Mouse (Mus musculus): ENCODE measurements around the gene Cwf19l1.
"Not testable (repeated sequence)": the region's sequence is repeated elsewhere in the genome, so short reads cannot be mapped to it uniquely, and the experiment has no call there.

Gene Cwf19l1

GRCm38 (mm10) chr19:44135072-44135959 is at the start of gene Cwf19l1:
TSS of gene Cwf19l1 (minus strand) at chr19:44135876.
- DNase-seq (ENCODE audit: low read depth) = peak; percentile 94

DNA sequence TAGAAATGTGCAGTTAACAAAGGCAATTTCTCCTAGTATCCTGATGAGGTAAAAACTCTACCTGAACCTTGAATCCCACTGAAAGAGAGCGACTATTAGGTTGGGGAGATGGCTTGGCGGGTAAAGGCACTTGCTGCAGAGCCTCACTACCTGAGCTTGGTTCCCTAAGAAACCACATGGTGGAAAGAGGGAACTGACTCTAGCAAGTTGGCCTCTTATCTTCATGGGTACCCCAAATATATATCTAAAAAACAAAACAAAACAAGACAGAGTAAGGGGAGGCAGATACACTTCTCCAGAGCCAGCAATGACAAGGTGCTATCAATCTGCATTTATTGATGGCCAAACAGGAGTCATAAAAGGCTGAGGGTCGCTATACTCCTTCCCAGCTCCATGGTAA is 48.3 kb upstream of the Cwf19l1 start:
- no peak for DNase-seq (ENCODE audit: low read depth)

DNA sequence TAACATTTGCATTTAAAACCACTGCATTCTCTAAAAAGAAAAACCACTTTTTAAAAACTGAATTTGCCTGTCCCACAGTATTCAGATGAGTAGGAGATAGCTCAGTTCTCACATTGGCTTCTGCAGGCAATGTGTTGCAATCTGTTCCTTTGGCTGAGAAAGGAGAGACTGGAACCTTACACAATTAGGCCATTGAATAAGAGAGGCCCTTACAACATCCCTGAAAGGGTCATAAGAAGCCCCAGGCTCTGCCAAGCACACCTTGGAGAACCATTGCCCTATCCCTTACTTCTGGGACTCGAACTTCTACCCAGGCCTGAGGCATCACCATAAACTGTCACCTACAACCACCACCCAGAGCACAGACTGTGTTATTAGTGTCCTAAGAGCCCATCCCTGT is 44.8 kb upstream of the Cwf19l1 start:
- DNase-seq (ENCODE audit: low read depth) = no peak

DNA sequence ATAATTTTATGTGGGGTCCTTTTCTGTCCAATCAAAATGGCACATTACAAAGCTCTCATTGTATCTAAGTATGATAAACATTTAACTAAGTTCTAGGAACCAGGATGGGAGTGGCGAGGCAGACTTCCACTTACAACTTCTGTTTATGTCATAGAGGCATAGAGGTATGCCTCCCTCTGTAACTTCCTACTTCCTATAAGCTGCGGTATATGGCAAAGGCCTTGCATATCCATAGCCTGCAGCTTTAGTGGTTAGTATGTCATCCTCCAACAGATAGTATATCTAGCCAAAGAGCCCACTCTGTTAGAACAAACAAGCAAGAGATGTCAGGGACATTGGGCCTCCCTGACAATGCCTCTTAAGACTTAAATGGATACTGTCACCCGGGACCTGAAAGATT is 41.1 kb upstream of the Cwf19l1 start:
- no peak for DNase-seq (ENCODE audit: low read depth)

DNA sequence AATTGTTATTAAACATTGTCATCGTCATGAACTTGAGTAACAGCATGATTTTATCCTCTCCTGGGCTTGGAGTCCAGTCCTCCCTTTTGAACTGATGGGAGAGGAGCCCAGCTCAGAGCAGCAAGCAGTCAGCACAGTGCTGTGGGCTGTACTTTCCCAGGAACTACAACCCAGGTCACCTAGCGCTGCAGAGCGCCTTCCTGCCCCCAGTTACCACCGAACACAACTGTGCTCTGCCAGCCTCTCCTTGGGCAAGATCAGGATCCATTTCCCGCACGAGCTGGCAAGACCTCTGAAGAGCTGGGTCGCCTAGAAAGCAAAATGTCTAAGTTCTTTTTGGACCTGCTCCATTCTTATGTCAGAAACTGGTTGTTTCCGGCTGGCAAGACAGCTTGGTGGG is 39.2 kb upstream of the Cwf19l1 start:
- DNase-seq (ENCODE audit: low read depth) = no peak

DNA sequence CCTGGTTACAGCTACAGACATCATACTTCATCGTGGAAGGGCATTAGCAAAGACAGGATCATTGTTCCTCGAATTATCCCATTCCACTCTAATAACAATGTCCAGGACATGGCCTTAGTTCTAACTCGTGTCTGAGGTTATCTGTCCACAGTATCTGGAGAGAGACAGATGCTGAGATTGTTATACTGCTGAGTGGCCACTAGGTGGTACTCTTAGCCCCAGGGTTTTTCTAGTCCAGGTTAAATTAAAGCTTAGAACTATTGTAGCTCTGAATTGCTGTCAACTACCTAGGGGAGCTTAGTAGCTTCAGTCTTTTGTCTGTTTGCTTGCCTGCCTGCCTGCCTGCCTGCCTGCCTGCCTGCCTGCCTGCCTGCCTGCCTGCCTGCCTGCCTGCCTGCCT is 25.8 kb upstream of the Cwf19l1 start:
- DNase-seq (ENCODE audit: low read depth) = peak; percentile 48

DNA sequence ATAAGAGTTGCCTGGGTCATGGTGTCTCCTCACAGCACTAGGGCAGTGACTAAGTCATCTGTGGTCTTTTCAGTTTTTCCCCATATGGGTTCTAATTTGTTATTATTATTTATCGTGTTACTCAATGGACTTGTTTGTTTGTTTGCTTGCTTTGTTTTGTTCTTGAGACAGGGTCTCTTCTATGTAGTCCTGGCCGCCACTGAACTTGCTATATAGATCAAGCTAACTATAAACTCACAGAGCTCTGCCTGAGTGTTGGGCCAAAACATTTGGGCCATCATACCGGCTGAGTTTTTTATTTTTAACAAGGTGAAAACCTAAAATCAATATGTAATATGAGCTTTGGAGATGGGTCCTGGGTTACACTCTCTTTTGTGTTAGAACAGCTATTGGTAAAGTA is 23.7 kb upstream of the Cwf19l1 start:
- DNase-seq (ENCODE audit: low read depth) = no peak

GRCm38 (mm10) chr19:44157005-44157404 is 21.3 kb upstream of the Cwf19l1 start:
- no peak for DNase-seq (ENCODE audit: low read depth)

DNA sequence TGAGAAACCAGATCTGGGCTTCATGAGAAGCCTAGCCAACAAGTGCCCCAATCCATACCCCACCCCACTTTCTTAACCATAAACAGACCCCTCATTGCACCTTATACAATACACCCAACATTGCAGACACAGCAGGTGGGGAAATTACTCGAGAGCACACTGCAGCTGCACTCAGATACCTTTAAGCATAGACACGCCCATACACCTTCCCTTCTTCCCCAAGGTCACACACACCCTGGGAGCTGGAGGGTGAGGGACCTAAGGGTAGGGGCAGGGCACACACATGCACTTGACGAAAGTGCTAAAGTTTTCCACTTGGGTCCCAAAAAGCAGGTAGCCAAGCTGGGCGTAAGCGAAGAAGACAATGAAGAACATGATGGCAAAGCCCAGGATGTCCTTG is 18.1 kb upstream of the Cwf19l1 start:
- DNase-seq (ENCODE audit: low read depth) = no peak

DNA sequence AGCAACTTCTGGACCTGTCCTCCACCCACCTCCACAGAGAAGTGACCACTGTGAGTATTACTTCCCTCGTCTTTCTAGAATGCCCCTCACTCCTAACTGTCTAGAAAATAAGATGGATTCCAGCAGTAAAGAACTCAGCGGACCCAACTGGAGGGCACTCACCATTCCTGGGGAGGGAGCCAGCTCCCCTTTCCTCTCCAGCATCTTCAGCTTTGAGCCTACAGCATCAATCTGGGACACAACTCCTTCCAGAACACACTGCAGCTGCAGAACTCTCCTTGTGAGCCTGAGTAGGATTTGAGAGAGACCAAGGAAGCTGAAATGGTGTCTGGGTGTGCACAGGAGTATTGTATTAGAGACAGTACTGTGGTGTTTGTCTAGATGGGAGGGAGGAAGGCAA is 13.3 kb upstream of the Cwf19l1 start:
- DNase-seq (ENCODE audit: low read depth) = no peak

DNA sequence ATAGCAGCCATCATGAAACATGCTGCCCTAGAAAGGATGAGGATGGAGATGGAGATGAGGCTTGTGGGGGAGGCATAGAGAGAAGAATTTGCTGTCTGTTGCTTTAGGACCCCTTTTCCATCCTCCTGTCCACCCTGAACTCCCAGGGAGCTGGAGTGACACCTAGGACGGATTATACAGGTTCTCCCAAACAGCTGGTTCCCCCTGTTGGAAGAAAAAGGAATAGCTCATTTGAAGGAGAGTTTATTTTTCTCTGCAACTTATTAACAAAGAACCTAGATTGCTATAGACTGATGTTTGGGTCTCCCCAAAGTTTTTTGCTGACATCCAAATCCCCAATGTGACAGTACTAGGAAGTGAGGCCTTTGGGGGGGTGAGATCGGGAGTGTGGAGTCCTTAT is 12.7 kb upstream of the Cwf19l1 start:
- peak; percentile 59 for DNase-seq (ENCODE audit: low read depth)

- DNase-seq (ENCODE audit: low read depth) = peak; percentile 19
These were observed 11.3 kb upstream of the Cwf19l1 start for GRCm38 (mm10) chr19:44146951-44147350.

GRCm38 (mm10) chr19:44146568-44146879 is 10.8 kb upstream of the Cwf19l1 start:
- DNase-seq (ENCODE audit: low read depth) = no peak

- DNase-seq (ENCODE audit: low read depth) = peak; percentile 93
These were observed 10.3 kb upstream of the Cwf19l1 start, which contains the start of gene Bloc1s2 for GRCm38 (mm10) chr19:44145702-44146567. TSS of gene Bloc1s2 (minus strand) at chr19:44146446.

DNA sequence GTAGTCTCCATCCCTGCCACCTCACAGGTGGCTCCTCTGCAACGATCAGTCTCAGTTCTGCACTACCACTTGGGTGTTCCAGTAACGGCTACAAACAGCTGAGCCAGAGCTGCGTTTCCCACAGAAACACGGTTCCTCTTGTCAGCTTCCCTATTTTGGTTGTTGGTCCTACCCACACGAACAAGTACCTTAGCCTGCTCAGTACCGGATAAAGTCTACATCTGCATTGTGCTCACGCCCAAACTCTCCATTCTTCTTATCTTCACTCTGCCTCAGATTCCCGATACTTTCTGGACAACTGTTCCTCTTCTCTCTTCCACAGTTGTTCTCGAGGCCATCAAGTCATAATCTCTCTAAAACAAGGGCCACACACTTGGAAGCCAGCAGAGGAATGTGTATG is 8.7 kb upstream of the Cwf19l1 start:
- no peak for DNase-seq (ENCODE audit: low read depth)

- no peak for DNase-seq (ENCODE audit: low read depth)
These were observed 347 bp upstream of the Cwf19l1 start for GRCm38 (mm10) chr19:44135960-44136485.

DNA sequence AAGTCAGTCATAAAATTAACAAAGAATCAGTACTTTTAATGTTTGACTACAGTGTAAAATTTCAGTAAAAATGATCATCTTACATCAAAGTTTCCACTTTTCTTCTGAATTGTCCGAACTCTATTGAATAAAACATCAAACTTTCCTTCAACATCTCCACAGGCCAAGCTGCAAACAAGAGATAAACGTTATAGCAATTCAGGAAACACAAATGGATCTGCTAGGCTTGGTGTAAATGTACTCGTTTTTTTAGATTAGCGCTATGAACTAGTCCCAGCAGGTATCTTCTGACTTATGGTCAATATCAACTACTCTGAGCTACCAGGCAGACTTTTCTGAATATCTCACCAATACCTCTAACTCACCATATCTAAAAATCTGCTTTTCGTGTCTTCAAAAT is 2.8 kb downstream of the Cwf19l1 start:
- no peak for DNase-seq (ENCODE audit: low read depth)

- DNase-seq (ENCODE audit: low read depth) = no peak
These were observed 7.1 kb downstream of the Cwf19l1 start for GRCm38 (mm10) chr19:44128560-44128959.

DNA sequence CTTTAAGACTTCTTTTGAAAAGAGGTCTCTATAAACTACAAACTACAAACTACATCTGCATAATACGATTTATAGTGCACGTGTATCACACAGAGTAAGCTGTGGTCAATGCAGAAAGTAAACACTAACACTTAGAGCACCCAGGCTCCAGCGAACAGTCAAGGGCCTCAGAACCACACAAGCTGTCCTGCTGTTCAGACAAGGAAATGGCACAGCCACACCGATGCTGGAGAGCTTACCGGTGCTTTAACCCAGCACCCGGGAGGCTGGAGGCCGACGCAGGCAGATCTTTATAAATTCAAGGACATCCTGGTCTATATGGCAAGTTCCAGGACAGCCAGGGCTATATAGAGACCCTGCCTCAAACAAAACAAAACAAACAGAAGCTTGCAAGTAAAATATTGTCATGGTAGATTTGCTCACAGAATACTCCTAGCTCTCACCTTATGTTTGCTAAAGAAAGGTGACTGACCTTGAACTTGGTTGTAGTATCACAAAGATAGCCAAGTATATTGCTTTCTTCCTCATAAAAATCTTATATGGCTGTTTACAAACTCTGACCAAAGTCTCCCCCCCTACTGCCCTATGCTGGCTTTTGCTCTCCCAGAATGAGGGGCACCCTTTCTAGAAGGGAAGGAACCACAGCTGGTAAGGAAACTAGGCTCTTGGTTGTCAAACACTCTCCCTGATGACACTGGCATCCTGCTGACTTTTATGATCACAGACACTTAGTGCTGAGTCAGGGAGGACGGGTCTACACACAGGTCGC is 7.8 kb downstream of the Cwf19l1 start:
- no peak for DNase-seq (ENCODE audit: low read depth)

DNA sequence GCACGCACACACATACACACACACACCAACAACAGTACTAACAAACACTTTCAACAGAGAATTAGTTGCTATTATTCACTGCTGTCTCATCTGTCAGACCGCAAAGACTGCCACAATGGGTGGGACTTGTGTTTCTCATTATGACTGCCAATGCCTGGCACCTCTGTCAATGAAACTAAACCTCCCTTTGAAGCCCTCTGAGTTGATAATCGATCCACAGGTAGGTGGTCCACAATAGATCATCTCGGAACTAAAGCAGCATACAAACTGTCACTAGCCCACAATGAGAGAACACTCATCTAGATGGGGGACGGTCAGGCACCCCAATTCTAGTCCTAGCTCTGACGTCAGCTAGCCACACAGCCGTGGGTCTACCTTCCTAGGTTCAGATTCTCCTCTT is 14.5 kb downstream of the Cwf19l1 start:
- no peak for DNase-seq (ENCODE audit: low read depth)

- not testable (repeated sequence) for DNase-seq (ENCODE audit: low read depth)
These were observed 15.0 kb downstream of the Cwf19l1 start for GRCm38 (mm10) chr19:44120686-44121085.

DNA sequence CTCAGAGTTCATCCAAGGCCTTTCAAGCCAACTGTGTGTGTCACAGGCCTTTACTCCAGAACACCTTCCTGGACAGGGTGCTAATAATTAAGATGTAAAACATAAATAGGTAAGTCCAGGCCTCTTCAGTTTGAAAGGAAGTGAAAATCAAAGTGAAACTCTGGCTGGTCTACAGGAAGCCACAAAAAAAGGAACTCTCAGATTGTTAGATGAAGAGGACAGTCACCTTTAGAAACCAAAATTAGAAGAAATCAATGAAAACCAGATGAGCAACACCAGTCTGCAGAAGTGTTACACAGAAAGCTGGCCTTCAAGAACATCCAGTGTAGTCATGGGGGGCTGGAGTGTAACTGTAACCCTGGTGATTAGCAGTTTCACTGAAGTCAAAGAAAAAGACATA is 17.9 kb downstream of the Cwf19l1 start:
- peak; percentile 17 for DNase-seq (ENCODE audit: low read depth)
